Mouse (Mus musculus) liver, embryonic 16.5 days (tissue): ENCODE data around the gene Gm37419. TPM values are rescaled to one million over a fixed set of nuclear protein-coding genes. Genes with fewer than 3 reads are reported as not detected.

Experiments used
- ATAC-seq: fragments of 200-750 bp; cut with Nextera tagmentation; 2 replicates; pipeline ENCODE4 v1.8.0; 2017; ENCODE audit warnings: low read depth, mild to moderate bottlenecking, moderate number of reproducible peaks, moderate library complexity
- H3K27ac ChIP-seq: fragments of 300-500 bp; sonication (generic); 2 replicates; pipeline ENCODE4 v1.5.1; 2014; ENCODE audit warnings: mild to moderate bottlenecking, low read length
- H3K27me3 ChIP-seq: fragments of 300-500 bp; sonication (generic); 2 replicates; pipeline ENCODE4 v1.6.1; 2014; ENCODE audit warnings: low read depth, low read length, mixed read lengths; ENCODE audit not compliant: control insufficient read depth, insufficient read depth
- H3K36me3 ChIP-seq: fragments of 300-500 bp; sonication (generic); 2 replicates; pipeline ENCODE4 v1.6.1; 2014; ENCODE audit warnings: mild to moderate bottlenecking; ENCODE audit not compliant: control insufficient read depth, insufficient read depth
- H3K4me1 ChIP-seq: fragments of 300-500 bp; sonication (generic); 2 replicates; pipeline ENCODE4 v1.6.1; 2014; ENCODE audit warnings: low read depth, low read length, mixed read lengths; ENCODE audit not compliant: control insufficient read depth
- H3K4me2 ChIP-seq: fragments of 300-500 bp; sonication (generic); 2 replicates; pipeline ENCODE4 v1.6.1; 2014; ENCODE audit warnings: low read depth, low read length, mixed read lengths
- H3K4me3 ChIP-seq: fragments of 300-500 bp; sonication (generic); 2 replicates; pipeline ENCODE4 v1.5.1; 2014; ENCODE audit warnings: low read depth, mild to moderate bottlenecking, low read length
- H3K9ac ChIP-seq: fragments of 300-500 bp; sonication (generic); 2 replicates; pipeline ENCODE4 v1.6.1; 2014; ENCODE audit warnings: low read depth, low read length
- H3K9me3 ChIP-seq: fragments of 300-500 bp; sonication (generic); replicated peaks from 2 replicates; pipeline ENCODE4 v1.6.1; 2016; ENCODE audit warnings: low read length; ENCODE audit not compliant: control insufficient read depth
- WGBS: fragments of 180-500 bp; shearing (Covaris S2); extraction: QIAGEN DNeasy Blood & Tissue Kit; methylation state at CpG from one replicate; pipeline ENCODE4 v1.1.7; 2014; ENCODE audit not compliant: insufficient replicate concordance; 5-methylcytosine and 5-hydroxymethylcytosine counted together
- polyA plus RNA-seq: library from polyadenylated mRNA; unstranded; fragments of >200 nt; fragmentation: Nextera tagmentation; extraction: Ambion mirVana; gene quantifications from 2 replicates; pipeline ENCODE4 v1.2.1, GENCODE M21; 2015

The Gm37419 gene
- polyA plus RNA-seq, 1 experiment from 2014 or later = not detected

GRCm38 (mm10) chr16:23982891-23983588 lies 5.2 kb upstream of the Gm37419 start:
- peak overlapping the region; percentile 58 for H3K4me3 ChIP-seq
- H3K27me3 ChIP-seq = peaks cover 81% of the 10 kb centered on the region
- under 1% methylated on average over 33 of the region's 33 CpGs for WGBS
- no peaks in the 10 kb centered on the region for H3K9me3 ChIP-seq
- peak overlapping the region; percentile 77 for H3K4me2 ChIP-seq
- H3K4me1 ChIP-seq = peaks cover 3% of the 10 kb centered on the region; the same call in 1 of the 2 replicates
- no peaks in the 10 kb centered on the region for H3K36me3 ChIP-seq
- H3K27ac ChIP-seq = no peak overlapping the region
- peak overlapping the region; percentile 25; the same call in 1 of the 2 replicates for H3K9ac ChIP-seq
- no peak for ATAC-seq

GRCm38 (mm10) chr16:23984183-23984582 lies 4.1 kb upstream of the Gm37419 start:
- Histone ChIP-seq H3K27ac (peak overlapping the region; percentile 74; the same call in 1 of the 2 replicates), H3K27me3 (peaks cover 90% of the 10 kb centered on the region), H3K4me1 (peaks cover 3% of the 10 kb centered on the region; the same call in 1 of the 2 replicates), H3K4me3 (peak overlapping the region; percentile 56), H3K4me2 (peak overlapping the region; percentile 69), H3K36me3 (no peaks in the 10 kb centered on the region), H3K9me3 (no peaks in the 10 kb centered on the region), H3K9ac (peak overlapping the region; percentile 39; the same call in 1 of the 2 replicates)
- ATAC-seq = no peak
- under 1% methylated on average over 22 of the region's 22 CpGs for WGBS

GRCm38 (mm10) chr16:23984760-23985466 lies 3.4 kb upstream of the Gm37419 start:
- no peaks in the 10 kb centered on the region for H3K9me3 ChIP-seq
- peak overlapping the region; percentile 69 for H3K4me2 ChIP-seq
- peak overlapping the region; percentile 74 for H3K27ac ChIP-seq
- ATAC-seq = peak; percentile 17; the same call in 1 of the 2 replicates
- peak overlapping the region; percentile 39 for H3K9ac ChIP-seq
- no peaks in the 10 kb centered on the region for H3K36me3 ChIP-seq
- peaks cover 3% of the 10 kb centered on the region; the same call in 1 of the 2 replicates for H3K4me1 ChIP-seq
- peak overlapping the region; percentile 56 for H3K4me3 ChIP-seq
- 1% methylated on average over 22 of the region's 22 CpGs for WGBS
- peaks cover 95% of the 10 kb centered on the region for H3K27me3 ChIP-seq

GRCm38 (mm10) chr16:23985467-23985861 lies 2.8 kb upstream of the Gm37419 start:
- no peak for ATAC-seq
- no peaks in the 10 kb centered on the region for H3K36me3 ChIP-seq
- H3K9ac ChIP-seq = no peak overlapping the region
- H3K9me3 ChIP-seq = no peaks in the 10 kb centered on the region
- H3K27ac ChIP-seq = no peak overlapping the region
- peak overlapping the region; percentile 56; the same call in 1 of the 2 replicates for H3K4me3 ChIP-seq
- WGBS = 1% methylated on average over 6 of the region's 6 CpGs
- H3K4me2 ChIP-seq = peak overlapping the region; percentile 69; the same call in 1 of the 2 replicates
- H3K27me3 ChIP-seq = peaks cover 95% of the 10 kb centered on the region
- peaks cover 3% of the 10 kb centered on the region; the same call in 1 of the 2 replicates for H3K4me1 ChIP-seq

- H3K9ac ChIP-seq = no peak overlapping the region
- no peak overlapping the region for H3K27ac ChIP-seq
- peaks cover 91% of the 10 kb centered on the region for H3K27me3 ChIP-seq
- WGBS = 2% methylated on average over 3 of the region's 3 CpGs
- no peak for ATAC-seq
- H3K9me3 ChIP-seq = no peaks in the 10 kb centered on the region
- no peak overlapping the region for H3K4me3 ChIP-seq
- no peaks in the 10 kb centered on the region for H3K36me3 ChIP-seq
- peak overlapping the region; percentile 84 for H3K4me2 ChIP-seq
- H3K4me1 ChIP-seq = peaks cover 3% of the 10 kb centered on the region; the same call in 1 of the 2 replicates
These were observed 2.1 kb upstream of the Gm37419 start for GRCm38 (mm10) chr16:23986176-23986575.

GRCm38 (mm10) chr16:23986871-23987270 lies 1.4 kb upstream of the Gm37419 start:
- peak overlapping the region; percentile 77 for H3K9ac ChIP-seq
- H3K27ac ChIP-seq = peak overlapping the region; percentile 40
- peak overlapping the region; percentile 84 for H3K4me2 ChIP-seq
- WGBS = 2% methylated on average over 17 of the region's 17 CpGs
- no peaks in the 10 kb centered on the region for H3K36me3 ChIP-seq
- peaks cover 84% of the 10 kb centered on the region for H3K27me3 ChIP-seq
- no peaks in the 10 kb centered on the region for H3K9me3 ChIP-seq
- H3K4me1 ChIP-seq = peaks cover 3% of the 10 kb centered on the region; the same call in 1 of the 2 replicates
- ATAC-seq = no peak
- peak overlapping the region; percentile 71 for H3K4me3 ChIP-seq

GRCm38 (mm10) chr16:23987341-23988156 lies 733 bp upstream of the Gm37419 start:
- under 1% methylated on average over 64 of the region's 64 CpGs for WGBS
- H3K27me3 ChIP-seq = peaks cover 77% of the 10 kb centered on the region
- H3K4me1 ChIP-seq = peaks cover 3% of the 10 kb centered on the region
- H3K4me3 ChIP-seq = peak overlapping the region; percentile 71
- H3K4me2 ChIP-seq = peak overlapping the region; percentile 84
- ATAC-seq = no peak
- H3K9me3 ChIP-seq = no peaks in the 10 kb centered on the region
- H3K9ac ChIP-seq = peak overlapping the region; percentile 77
- H3K27ac ChIP-seq = peak overlapping the region; percentile 91
- H3K36me3 ChIP-seq = no peaks in the 10 kb centered on the region

- no peaks in the 10 kb centered on the region for H3K9me3 ChIP-seq
- peak overlapping the region; percentile 71 for H3K4me3 ChIP-seq
- peaks cover 3% of the 10 kb centered on the region for H3K4me1 ChIP-seq
- ATAC-seq = no peak
- WGBS = under 1% methylated on average over 13 of the region's 13 CpGs
- H3K27me3 ChIP-seq = peaks cover 71% of the 10 kb centered on the region
- H3K36me3 ChIP-seq = no peaks in the 10 kb centered on the region
- H3K9ac ChIP-seq = peak overlapping the region; percentile 77
- peak overlapping the region; percentile 84 for H3K4me2 ChIP-seq
- H3K27ac ChIP-seq = peak overlapping the region; percentile 91
These were observed 171 bp upstream of the Gm37419 start for GRCm38 (mm10) chr16:23988157-23988465.
